Mouse (Mus musculus) spleen, adult 2 months (tissue): ENCODE data around the gene Nqo2.

ENCODE experiments used
- CTCF ChIP-seq: fragments of 200-500 bp; IDR thresholded peaks from 2 replicates; pipeline ENCODE4 v1.5.1; 2011; ENCODE audit warnings: mild to moderate bottlenecking, inconsistent platforms; ENCODE audit not compliant: insufficient read depth, insufficient read length, insufficient replicate concordance; ENCODE audit errors: extremely low read depth
- POLR2A ChIP-seq: fragments of 200-500 bp; IDR thresholded peaks from 2 replicates; pipeline ENCODE4 v1.6.1; 2011; ENCODE audit warnings: low read depth, low read length, inconsistent platforms

DNA sequence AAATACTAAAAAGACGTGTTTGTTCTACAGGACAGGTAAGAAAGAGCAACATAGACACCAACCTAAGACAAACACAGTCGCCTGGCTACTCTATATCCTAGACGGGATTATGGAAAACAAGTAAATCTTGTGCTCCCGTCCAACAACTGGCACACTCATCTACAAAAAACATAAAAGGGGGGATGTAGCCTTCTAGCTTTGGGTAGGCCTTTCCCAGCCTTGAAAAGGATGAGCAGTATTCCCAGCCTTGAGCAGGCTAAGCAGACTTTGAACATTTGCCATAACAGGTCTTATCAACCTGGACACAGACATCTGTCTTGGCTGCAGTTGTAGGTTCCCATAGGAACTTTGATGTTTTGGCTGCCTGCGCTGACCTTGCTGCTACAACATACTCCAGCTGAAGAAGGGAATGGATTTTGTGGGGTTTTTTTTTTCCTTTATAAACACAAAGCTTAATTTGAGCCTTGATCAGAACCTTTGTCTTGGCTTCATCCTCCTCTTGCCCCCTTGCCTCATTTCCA, 23.1 kb upstream of the Nqo2 start:
- TF ChIP-seq CTCF (no peak), POLR2A (no peak)
